Mouse (Mus musculus) heart, postnatal 10 days (tissue): ENCODE data around the gene Pitpna. TPM values are rescaled to one million over a fixed set of nuclear protein-coding genes. Genes with fewer than 3 reads are reported as not detected.
"Not testable (repeated sequence)": the region's sequence is repeated elsewhere in the genome, so short reads cannot be mapped to it uniquely, and the experiment has no call there.

ENCODE experiments used
- DNase-seq, 2 experiments: peaks; one replicate each; pipeline ENCODE4 v3.0.0; 2021
- intact Hi-C: fragments of 180-260 bp; cut with DNase I; formaldehyde crosslinking; loops from one replicate; pipeline ENCODE4 v1.15.1; 2025
- total RNA-seq, 2 experiments: library from RNA; stranded (reverse); gene quantifications; 2 replicates each; pipeline ENCODE4 v1.2.3; 2021

Gene Pitpna
- 100 to 1,000 TPM; 146 to 150 TPM for total RNA-seq

GRCm38 (mm10) chr11:75587493-75588284, at the start of gene Pitpna:
Gene Pitpna, plus strand, starts transcription at chr11:75588097.
- intact Hi-C loops, result no loop called here
- peak; percentile 96 for DNase-seq

GRCm38 (mm10) chr11:75538184-75538969, 49.5 kb upstream of the Pitpna start:
- intact Hi-C loops, result no loop called here
- DNase-seq, result no peak

- DNase-seq, result no peak
- intact Hi-C loops, result no loop called here
These were observed 49.0 kb upstream of the Pitpna start for GRCm38 (mm10) chr11:75538970-75539299.

- DNase-seq, result no peak
- intact Hi-C loops, result no loop called here
These were observed 47.7 kb upstream of the Pitpna start for GRCm38 (mm10) chr11:75540209-75540608.

- intact Hi-C loops, result no loop called here
- no peak for DNase-seq
These were observed 47.0 kb upstream of the Pitpna start for GRCm38 (mm10) chr11:75540710-75541581.

- intact Hi-C loops, result no loop called here
- no peak for DNase-seq
These were observed 43.2 kb upstream of the Pitpna start for GRCm38 (mm10) chr11:75544713-75545112.

- no peak for DNase-seq
- intact Hi-C loops, result no loop called here
These were observed 41.8 kb upstream of the Pitpna start for GRCm38 (mm10) chr11:75546057-75546456.

- DNase-seq, result no peak
- intact Hi-C loops, result no loop called here
These were observed 38.2 kb upstream of the Pitpna start for GRCm38 (mm10) chr11:75549658-75550111.

GRCm38 (mm10) chr11:75550200-75550946, 37.5 kb upstream of the Pitpna start:
- DNase-seq, result no peak
- intact Hi-C loops, result no loop called here

- intact Hi-C loops, result no loop called here
- no peak for DNase-seq
These were observed 36.6 kb upstream of the Pitpna start for GRCm38 (mm10) chr11:75551321-75551720.

- intact Hi-C loops, result loop anchor here (2.0 kb wide), 1 partner anchor 21 kb away; no protein-coding TSS in a partner anchor
- DNase-seq, result peak; percentile 75 to 77
These were observed 35.9 kb upstream of the Pitpna start for GRCm38 (mm10) chr11:75551961-75552441.

GRCm38 (mm10) chr11:75552906-75553482, 34.9 kb upstream of the Pitpna start:
- intact Hi-C loops, result loop anchor here (2.0 kb wide), 1 partner anchor 20 kb away; no protein-coding TSS in a partner anchor
- no peak for DNase-seq

- DNase-seq, intact Hi-C loops: not testable (repeated sequence)
These were observed 31.9 kb upstream of the Pitpna start for GRCm38 (mm10) chr11:75556006-75556405.

GRCm38 (mm10) chr11:75557142-75557541, 30.8 kb upstream of the Pitpna start:
- no peak for DNase-seq
- intact Hi-C loops, result no loop called here

- no peak for DNase-seq
- intact Hi-C loops, result no loop called here
These were observed 29.8 kb upstream of the Pitpna start for GRCm38 (mm10) chr11:75558101-75558500.

GRCm38 (mm10) chr11:75559870-75560504, 27.9 kb upstream of the Pitpna start:
- DNase-seq, result no peak
- intact Hi-C loops, result no loop called here

- intact Hi-C loops, result no loop called here
- no peak for DNase-seq
These were observed 27.1 kb upstream of the Pitpna start for GRCm38 (mm10) chr11:75560530-75561409.

GRCm38 (mm10) chr11:75561410-75561791, 26.5 kb upstream of the Pitpna start:
- intact Hi-C loops, result no loop called here
- DNase-seq, result no peak
